Mouse (Mus musculus) erythroid progenitor cell, adult 5-6 weeks (primary cell): ENCODE results near the gene Grik2. TPM values are rescaled to one million over a fixed set of nuclear protein-coding genes. Genes with fewer than 3 reads are reported as not detected.
"Not testable (repeated sequence)": the region's sequence is repeated elsewhere in the genome, so short reads cannot be mapped to it uniquely, and the experiment has no call there.

ENCODE experiments used
- ATAC-seq: replicated peaks from 2 replicates; pipeline ENCODE4 v1.8.0; 2016; ENCODE audit warnings: moderate number of reproducible peaks, mild to moderate bottlenecking, moderate TSS enrichment, inconsistent platforms; ENCODE audit not compliant: poor library complexity, low FRiP score, severe bottlenecking
- total RNA-seq, 2 experiments: library from RNA; stranded (forward) in 1 of 2; stranded (reverse) in 1 of 2; fragments of 150-400 nt in 1 of 2; fragments of 186-747, 209-891 nt in 1 of 2; gene quantifications; 2 replicates each; pipeline versions ENCODE4 v1.2.3 to v1.2.4; 2015 to 2017; ENCODE audit warnings: low replicate concordance in 2 of 2

Gene Grik2
- total RNA-seq, 2 experiments from 2014 or later: not detected

DNA sequence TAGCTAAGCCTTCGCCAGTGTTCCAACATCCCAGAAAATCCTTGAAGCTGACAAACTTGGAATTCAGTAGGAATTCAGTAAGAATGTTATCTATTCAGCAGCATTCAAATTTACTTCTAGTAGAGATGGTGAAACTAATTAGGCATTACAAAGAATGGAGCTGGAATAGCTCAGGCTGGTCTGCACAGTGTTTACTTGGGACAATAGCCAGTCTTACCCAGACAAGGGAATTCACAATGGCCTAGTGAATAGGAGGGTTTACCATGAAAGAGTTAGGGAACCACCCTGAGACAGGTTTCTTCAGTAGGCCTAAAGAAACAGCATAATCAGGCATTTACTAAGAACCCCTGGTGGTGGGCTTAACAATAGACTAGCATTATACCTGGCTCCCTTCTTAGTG, 371.4 kb downstream of the Grik2 start:
- not testable (repeated sequence) for ATAC-seq

- ATAC-seq: no peak
Observed at GRCm38 (mm10) chr10:49382996-49383395, 405.6 kb downstream of the Grik2 start.

GRCm38 (mm10) chr10:49381852-49382251, 406.7 kb downstream of the Grik2 start:
- no peak for ATAC-seq

DNA sequence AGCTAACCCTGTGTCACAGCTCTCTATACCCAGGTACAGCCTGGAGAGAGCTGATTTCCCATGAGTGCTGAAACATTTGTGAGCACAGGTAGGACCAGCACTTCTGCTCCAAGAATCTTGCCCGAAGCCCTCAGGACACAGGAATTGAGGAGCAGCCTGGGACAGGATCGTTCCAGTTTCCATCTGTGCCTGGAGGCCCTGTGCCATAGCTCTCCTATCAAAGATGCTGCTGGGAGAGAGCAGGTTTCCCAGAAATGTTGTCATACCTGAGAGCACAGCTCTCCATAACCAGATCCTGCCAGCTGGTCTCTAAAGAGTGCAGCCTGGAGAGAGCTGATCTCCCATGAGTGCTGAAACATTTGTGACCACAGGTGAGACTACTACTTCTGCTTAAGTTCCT, 420.0 kb downstream of the Grik2 start:
- ATAC-seq: no peak

DNA sequence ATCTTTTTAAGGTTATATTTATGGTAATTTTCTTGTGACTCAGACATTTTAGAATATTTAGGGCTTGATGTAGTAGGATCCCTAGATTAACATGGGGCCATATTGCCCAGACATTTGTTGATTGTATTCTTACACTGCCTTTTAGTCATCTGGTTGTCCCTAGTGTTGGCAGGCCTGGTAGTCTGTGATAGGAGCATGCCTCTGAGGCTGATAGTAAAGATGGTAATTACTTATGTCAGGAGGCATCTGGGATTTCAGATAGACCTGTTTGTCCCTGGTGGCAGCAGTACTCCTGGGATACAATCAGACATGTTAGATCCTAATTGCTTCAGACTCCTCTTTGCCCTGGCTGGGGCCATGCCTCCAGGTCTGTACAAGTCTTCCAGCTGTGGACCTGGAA, 423.3 kb downstream of the Grik2 start:
- ATAC-seq: no peak

DNA sequence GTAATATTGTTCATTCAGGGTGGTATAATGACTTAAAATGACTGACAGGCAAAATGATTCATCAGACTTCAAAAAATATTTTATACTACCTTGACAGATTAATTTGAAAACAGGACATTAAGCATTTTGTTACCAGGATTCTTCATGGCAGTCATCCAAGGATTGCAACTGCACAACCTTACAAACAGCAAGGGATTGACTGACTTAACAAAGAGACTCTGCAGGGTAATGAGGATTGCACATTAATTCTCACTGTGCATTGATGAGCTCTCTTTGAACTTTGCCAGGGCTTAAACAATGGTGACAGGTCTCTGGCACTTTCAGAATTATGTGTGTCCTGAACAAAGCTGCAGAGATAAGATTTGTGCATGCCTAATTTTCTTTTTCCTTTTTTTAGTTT, 466.2 kb downstream of the Grik2 start:
- ATAC-seq: no peak

- no peak for ATAC-seq
Observed at GRCm38 (mm10) chr10:49319880-49320279, 468.7 kb downstream of the Grik2 start.

- ATAC-seq: no peak
Observed at GRCm38 (mm10) chr10:49256247-49256939, 532.2 kb downstream of the Grik2 start.

GRCm38 (mm10) chr10:49237356-49237755, 551.2 kb downstream of the Grik2 start:
- not testable (repeated sequence) for ATAC-seq

DNA sequence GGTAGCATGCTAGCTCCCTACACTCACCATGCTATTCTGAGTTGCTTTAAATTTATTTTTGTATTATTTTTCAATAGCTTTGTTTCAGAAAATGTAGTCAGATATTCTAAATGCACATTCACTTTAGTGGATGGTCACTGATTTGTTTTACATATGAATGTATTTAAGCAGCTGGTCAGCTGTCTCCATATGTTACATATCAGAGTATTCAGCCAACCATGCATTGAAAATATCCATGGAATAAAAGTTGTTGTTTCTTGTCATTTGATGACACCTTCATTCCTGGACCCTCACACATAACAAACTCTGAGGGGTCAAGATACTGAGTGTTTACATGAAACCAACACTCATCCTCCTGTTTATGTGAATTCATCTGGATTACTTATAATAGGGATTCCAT, 551.7 kb downstream of the Grik2 start:
- not testable (repeated sequence) for ATAC-seq

- no peak for ATAC-seq
Observed at GRCm38 (mm10) chr10:49220096-49220495, 568.5 kb downstream of the Grik2 start.

GRCm38 (mm10) chr10:49219631-49220030, 568.9 kb downstream of the Grik2 start:
- no peak for ATAC-seq

- no peak for ATAC-seq
Observed at GRCm38 (mm10) chr10:49191773-49192371, 596.7 kb downstream of the Grik2 start.

- ATAC-seq: no peak
Observed at GRCm38 (mm10) chr10:49191291-49191690, 597.3 kb downstream of the Grik2 start.

DNA sequence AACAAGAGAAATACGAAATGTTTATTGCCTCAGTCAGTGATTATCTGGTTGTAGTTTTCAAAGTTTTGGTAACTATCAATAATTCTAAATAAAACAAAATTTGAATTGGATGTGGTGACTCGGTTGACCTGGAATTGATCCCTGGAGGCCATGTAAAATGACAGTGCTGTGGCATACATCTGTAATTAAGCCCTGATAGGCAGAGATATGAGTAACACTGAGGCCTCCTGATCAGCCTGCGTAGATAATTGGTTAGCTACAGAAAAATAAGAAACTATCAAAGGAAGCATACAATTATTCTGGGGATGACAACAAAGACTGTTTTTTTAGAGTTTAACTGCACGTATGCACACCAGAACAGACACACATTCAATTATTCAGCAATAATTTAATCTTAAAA, 634.4 kb downstream of the Grik2 start:
- no peak for ATAC-seq

- not testable (repeated sequence) for ATAC-seq
Observed at GRCm38 (mm10) chr10:49151496-49151895, 637.1 kb downstream of the Grik2 start.

- ATAC-seq: no peak
Observed at GRCm38 (mm10) chr10:49149714-49150113, 638.9 kb downstream of the Grik2 start.

DNA sequence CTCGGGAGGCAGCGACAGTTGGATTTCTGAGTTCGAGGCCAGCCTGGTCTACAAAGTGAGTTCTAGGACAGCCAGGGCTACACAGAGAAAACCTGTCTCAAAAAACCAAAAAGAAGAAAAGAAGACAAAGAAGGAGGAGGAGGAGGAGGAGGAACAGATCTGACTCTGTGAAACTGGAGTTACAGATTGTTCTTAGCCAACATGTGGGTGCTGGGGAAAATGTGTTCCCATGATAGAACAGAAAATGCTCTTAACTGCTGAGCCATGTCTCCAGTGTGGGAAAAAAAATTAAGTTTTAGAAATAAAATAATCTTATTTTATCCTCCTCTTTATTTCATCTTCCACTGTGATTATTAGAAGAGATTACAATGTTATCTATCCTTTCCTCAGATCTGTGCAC, 645.9 kb downstream of the Grik2 start:
- no peak for ATAC-seq

- no peak for ATAC-seq
Observed at GRCm38 (mm10) chr10:49136816-49137215, 651.8 kb downstream of the Grik2 start.

GRCm38 (mm10) chr10:49131311-49131710, 657.3 kb downstream of the Grik2 start:
- ATAC-seq: no peak

DNA sequence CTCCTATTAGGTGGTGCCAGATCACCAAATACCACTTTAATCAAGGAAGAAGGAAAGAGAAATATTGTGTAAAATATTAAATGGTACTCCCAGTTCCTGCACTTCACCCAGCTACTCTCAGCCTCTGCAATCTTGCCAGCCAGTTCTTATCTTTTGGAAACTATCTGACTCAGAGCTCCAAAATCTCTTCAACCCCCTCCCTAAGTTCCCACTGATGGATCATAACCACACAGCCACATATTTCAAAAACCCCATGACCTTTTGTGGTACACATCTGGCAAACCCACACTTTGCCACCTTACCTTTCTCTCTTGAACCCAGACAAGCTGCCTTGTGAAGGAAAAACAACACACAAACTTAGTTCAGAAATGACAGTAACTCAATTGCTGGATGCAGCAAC, 738.2 kb downstream of the Grik2 start:
- ATAC-seq: no peak

- no peak for ATAC-seq
Observed at GRCm38 (mm10) chr10:49049391-49049790, 739.2 kb downstream of the Grik2 start.
